Mouse (Mus musculus) testis, adult 2 months (tissue): Measurements from ENCODE around the gene Matk.

Experiments used
- CTCF ChIP-seq: fragments of 200-500 bp; IDR thresholded peaks from 2 replicates; pipeline ENCODE4 v1.5.1; 2012; ENCODE audit warnings: low read depth, mild to moderate bottlenecking, inconsistent platforms, low read length, moderate library complexity; ENCODE audit not compliant: control insufficient read depth, insufficient read depth, insufficient replicate concordance
- POLR2A ChIP-seq: fragments of 200-500 bp; IDR thresholded peaks from 2 replicates; pipeline ENCODE4 v1.6.1; 2012; ENCODE audit warnings: low read depth, mild to moderate bottlenecking, inconsistent platforms, low read length, moderate library complexity; ENCODE audit not compliant: control insufficient read depth

- no peak for TF ChIP-seq POLR2A
- TF ChIP-seq CTCF: no peak
These were observed 21.1 kb downstream of the Matk start for GRCm38 (mm10) chr10:81273842-81274241.
